Mouse (Mus musculus): ENCODE data around the gene Naa16.

Naa16 gene

DNA sequence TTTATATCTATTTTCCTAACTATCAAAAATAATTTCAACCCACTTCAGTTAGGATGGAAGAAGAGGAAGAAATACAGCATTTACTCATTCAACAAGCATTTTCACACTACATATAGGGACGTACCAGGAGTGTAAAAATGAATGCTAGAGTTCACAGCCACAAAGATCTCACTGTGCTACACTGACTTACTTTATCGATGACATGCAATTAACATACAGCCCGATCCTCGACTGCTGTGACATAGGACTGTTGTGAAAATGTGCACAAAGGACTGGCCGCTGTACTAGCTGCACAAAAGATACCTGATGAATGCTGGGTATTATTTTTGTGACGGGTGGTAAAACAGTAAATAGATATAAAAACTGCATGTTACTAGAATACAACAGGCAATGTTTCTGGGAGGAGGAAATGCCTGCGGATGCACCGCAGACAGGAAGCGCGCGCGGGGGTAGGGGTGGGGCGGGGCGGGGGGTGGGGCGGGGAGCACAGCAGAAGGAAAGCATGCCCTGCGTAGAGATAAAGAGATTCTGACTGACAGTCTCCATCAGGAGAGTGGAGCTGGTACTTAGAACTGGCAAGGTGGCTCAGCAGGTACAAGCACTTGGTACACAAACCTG lies 59.5 kb downstream of the Naa16 start:
- in situ Hi-C loops (cut with MseI, MboI) = no loop called here

DNA sequence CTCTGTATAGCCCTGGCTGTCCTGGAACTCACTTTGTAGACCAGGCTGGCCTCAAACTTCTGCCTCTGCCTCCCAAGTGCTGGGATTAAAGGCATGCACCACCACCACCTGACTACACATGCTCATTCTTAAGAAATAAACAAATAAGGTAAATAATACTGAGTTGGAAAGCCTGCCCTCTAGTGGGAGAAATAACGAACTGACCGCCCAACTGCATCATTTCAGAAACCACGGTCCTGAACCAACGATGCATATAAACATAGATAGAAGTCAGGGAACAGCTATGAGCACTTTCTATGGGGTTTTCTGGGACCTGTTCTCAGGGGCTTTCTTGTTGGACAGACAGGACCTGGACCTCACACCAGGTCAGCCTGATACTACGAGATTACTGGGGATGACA lies 63.5 kb downstream of the Naa16 start:
- in situ Hi-C loops (cut with MseI, MboI) = loop anchor here in 1 of 2 experiments (10.0 kb wide), 1 partner anchor 162 kb away; no protein-coding TSS in a partner anchor

DNA sequence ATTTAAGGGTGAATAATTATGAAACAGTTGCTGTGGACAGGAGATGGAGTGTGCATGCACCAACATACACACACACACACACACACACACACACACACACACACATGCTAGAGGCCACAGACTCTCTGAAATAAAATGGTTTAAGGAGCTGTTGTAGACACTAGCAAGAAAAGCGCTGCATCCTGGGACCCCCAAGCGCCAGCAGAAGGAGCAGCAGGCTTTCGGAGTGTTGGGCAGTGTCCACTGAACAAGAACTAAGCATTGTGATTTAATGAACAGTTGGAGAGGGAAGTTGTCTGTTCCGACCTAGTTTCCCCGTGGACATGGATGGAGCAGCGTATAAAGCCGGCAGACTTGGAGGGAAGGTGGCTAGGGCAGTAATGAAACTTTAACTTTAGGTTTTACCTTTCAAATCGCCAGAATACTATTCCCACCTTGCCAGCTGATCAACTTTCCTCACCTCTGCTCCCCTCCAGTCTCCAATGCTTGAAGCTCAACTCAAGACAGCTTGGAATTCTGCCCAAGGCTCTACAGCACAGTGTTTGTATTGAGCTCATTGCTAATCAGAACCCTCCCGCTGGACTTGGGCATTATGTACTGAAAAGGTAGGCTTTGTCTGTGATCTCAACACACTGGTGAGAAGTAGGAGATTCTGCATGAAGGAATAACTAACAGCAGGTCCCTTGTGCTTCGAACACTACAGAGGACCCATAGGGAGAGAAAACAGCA lies 66.3 kb downstream of the Naa16 start:
- in situ Hi-C loops (cut with MseI, MboI) = loop anchor here (5.0 to 25.0 kb wide), 5 partner anchors 157 to 662 kb away; no protein-coding TSS in a partner anchor

DNA sequence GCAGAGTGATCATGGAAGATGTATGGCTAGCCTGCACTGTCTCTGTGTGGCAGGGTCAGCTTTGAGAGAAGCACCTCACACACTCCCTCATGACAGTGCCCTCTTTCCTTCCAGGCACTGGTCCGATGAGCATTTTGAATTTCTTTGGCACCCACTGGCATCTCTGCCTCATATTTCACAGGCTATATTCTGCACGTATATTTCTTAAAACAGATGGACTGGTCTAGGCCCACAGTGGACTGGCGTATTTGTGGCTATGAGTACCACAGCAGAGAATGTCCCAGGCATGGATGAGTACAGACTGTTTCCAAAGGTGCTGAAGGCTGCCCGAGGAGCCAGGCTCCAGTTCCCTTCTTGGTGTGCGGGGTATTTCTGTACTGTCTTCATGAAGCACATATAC lies 68.7 kb downstream of the Naa16 start:
- in situ Hi-C loops (cut with MseI, MboI) = loop anchor here (5.0 to 25.0 kb wide), 5 partner anchors 155 to 660 kb away; no protein-coding TSS in a partner anchor

DNA sequence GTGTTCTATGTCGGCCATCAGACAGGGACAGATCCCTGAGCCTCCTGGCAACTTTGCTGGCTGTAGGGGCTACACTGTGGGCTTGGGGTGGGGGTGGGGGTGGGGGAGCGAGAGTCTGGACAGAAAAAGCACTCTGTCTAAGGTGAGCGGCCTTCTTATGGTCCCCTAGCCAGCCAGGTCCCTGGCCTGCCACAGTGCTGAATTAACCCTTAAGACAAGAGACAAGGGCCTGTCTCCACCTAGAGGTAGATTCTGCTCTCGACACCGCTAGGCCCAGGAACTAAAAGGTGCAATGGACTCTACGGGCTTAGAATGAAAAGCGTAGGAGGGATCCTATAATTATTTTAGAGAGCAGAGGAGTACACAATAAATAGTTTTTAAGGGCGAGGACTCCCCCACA lies 69.4 kb downstream of the Naa16 start:
- in situ Hi-C loops (cut with MseI, MboI) = loop anchor here (5.0 to 25.0 kb wide), 5 partner anchors 154 to 659 kb away; no protein-coding TSS in a partner anchor

DNA sequence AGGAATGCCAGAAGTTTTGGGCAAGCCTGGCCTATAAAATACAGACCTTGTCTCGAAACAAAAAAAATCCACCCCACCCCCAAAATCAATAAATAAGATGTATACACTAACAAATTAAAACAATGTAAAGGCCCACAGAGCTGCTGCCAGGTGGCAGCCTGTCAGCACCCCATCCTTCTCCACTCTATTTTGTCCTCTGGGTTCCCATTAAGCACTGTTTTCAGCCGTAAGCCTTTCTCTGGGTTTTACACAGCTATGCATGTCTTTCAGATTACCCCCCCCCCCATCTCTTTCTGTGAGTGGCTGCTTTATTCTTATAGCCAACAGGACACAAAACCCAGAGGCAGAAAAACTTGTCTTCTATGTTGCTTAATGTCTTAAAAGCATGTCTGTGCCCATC lies 73.0 kb downstream of the Naa16 start:
- in situ Hi-C loops (cut with MseI, MboI) = loop anchor here (25.0 kb wide), 1 partner anchor 655 kb away; no protein-coding TSS in a partner anchor

DNA sequence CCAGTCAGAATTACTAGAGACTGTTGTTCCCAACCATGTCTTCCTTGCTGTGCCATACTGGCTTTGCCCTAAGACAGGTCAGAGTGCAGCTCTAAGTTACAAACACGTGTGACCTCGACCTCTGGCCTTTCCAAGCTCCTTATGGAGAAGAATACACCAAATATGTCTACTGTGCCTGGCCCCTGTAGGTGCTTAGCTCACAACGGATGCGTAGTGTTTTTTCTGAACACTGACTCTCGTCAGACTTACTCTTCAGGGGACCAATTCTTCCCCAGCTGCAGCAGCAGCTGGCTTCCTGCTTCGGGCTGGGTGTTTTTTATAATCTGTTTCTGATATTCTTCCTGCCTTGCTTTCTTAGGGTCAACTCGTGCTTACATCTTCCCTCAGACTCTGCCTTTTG lies 74.7 kb downstream of the Naa16 start:
- in situ Hi-C loops (cut with MseI, MboI) = loop anchor here (25.0 kb wide), 1 partner anchor 654 kb away; no protein-coding TSS in a partner anchor

DNA sequence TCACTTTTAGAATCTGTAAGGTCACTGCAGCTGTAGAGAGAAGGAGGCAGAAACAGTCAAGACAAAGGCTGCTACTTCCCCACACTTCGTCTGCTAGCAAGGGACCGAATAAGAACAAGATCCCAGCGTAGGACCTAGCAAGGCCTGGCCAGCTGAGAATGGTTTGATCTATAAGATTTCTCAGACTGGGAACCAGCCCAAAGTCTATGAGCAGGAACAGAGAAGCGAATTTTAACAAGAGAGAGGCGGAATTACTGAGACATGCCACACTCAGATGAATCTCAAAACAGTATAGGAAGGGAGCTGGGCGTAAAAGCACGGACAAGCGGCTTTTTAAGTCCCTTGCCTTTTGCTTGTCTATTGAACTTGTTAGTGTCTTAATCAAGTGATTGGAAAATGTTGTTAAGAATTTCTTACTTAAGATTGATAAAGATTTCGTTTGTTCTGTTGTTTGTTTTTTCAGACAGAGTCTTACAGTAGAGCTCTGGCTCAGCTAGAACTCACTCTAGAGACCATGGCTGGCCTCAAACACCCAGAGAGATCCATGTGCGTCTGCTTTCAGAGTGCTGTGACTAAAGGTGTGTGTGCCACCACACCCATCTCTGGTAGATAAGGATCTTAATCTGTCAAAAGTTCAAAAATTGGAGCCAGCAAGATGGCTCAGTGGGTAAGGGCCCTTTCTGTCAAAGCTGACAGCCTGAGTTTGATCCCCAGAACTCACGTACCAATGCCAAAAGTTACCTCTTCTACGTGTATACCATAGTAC lies 76.2 kb downstream of the Naa16 start:
- in situ Hi-C loops (cut with MseI, MboI) = loop anchor here (25.0 kb wide), 1 partner anchor 652 kb away; no protein-coding TSS in a partner anchor

DNA sequence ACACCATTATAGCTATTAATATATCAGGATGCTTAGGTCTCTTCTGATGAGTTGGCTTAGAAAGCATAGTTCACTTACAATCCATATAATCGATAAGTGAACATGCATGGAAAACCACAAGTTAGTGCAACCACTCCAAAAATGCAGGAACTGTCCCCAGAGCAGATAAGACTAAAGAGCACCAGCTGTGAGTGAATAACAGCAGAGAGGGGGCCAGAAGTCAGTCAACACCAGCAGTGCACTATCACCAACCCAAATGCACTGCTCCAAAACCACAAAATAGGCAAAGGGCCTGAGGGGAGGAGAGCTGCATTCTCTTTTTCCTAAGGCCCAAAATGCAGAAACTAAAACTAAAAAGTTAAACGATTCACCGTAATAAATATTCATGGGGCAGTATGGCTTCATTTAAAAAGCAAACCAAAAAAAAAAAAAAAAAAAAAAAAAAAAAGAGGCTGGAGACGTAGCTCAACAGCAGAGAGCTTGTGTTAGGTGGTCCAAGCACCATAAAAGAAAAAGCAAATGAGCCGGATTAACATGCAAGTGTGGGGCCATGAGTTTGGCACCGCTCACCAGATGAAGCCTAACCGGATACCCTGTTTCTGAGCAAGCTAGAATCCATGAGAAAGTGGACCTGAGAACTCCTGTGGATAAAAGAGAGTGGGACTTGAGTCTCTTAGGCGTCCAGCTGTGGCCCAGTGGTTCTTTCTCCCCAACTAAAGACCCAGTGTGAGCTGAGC lies 77.0 kb downstream of the Naa16 start:
- in situ Hi-C loops (cut with MseI, MboI) = loop anchor here (25.0 kb wide), 1 partner anchor 651 kb away; no protein-coding TSS in a partner anchor

DNA sequence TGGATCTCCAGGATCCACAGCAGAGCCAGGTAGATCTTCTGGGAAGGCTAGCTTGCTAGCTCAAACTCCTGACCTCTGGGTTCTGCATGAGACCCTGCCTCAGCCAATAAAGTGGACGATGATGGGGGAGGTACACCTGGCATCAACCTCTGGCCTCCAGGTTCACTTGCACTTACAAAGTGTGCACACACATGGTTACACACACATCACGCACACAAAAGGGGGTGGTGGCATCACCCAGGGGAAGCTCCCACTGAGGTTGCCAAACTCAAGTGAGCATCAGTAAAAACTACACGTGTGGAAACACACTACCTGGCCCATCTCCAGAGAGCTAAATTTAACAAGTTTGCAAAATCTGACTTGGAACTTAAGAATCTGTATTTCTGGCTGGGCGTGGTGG lies 77.9 kb downstream of the Naa16 start:
- in situ Hi-C loops (cut with MseI, MboI) = loop anchor here (25.0 kb wide), 1 partner anchor 650 kb away; no protein-coding TSS in a partner anchor

DNA sequence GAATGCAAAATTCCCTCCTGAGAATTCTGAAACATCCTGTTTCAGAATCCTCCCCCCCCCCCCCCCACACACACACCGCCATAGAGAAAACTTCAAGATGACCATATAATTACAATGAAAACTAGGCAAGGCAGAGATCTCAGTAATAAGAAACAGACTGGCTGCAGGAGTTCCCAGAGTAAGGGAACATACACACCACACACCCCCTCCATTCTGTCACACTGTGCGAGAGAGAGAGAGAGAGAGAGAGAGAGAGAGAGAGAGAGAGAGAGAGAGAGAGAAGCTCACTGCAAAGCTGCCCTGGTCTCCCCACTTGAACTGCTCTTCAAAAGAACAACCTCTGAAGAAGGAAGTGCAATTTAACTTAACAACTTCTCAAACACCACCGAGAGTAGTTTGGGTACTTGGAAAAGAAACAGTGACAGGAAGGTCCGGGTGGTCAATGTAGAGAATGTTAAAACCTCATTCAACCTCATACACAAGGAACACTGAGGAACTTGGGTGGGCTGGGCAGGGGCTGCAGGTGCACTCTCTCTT lies 78.6 kb downstream of the Naa16 start:
- in situ Hi-C loops (cut with MseI, MboI) = loop anchor here (25.0 kb wide), 1 partner anchor 650 kb away; no protein-coding TSS in a partner anchor

DNA sequence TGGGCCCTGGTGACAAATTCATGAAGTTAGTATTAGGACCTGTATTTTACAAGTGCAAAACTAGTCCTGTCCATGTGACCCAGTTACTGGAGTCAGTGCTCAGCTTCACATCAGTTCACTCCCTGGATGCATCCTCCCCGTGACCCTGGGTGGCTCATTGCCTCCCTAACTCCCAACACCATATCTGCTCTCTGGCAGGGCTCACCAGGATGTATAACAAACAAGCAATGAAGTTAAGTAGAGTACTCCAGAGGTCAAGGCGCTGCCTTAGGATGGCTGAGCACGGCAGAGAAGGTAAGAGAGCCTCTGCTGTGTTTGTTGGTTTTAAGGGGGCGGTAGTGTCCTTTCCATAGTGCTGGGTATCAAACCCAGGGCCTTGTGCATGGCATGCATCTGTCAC lies 81.5 kb downstream of the Naa16 start:
- in situ Hi-C loops (cut with MseI, MboI) = loop anchor here (25.0 kb wide), 1 partner anchor 647 kb away; no protein-coding TSS in a partner anchor

DNA sequence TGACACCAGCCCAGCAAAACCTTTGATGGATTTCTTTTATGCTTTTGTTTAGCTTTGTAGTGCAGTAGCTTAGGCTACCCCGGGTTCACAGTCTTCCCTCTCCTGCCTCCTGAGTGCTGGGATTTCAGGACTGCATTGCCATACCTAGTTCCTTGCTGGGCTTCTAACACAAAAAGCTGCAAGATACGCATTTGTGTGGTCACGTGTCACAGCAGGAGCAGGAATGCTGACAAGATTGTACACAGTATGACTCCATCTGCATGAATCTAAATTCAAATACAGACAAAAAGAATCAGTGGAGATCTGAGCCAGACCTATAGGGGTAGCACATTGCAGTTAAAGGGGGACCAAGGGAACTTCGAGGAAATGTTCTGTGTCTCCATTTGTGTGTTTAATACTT lies 82.2 kb downstream of the Naa16 start:
- in situ Hi-C loops (cut with MseI, MboI) = loop anchor here (25.0 kb wide), 1 partner anchor 646 kb away; no protein-coding TSS in a partner anchor

DNA sequence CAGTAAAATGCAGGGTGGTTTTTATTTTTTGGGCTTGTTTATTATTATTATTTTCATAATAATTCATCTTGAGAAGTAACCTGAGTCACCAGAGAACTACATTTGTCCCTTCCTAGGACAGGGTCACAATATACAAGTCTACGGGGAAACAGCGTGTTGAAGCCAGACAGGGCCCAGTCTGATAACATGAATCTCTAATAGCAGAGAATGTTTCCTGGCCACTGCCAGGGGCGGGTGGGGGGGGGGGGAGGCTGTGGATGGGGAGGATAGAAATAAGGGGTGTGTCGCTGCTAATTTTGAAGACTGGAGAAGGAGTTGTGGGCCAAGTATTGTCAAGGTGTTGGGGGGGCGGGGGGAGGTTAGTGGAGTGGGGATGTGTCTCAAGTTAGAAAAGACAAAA lies 82.7 kb downstream of the Naa16 start:
- in situ Hi-C loops (cut with MseI, MboI) = loop anchor here (25.0 kb wide), 1 partner anchor 646 kb away; no protein-coding TSS in a partner anchor

DNA sequence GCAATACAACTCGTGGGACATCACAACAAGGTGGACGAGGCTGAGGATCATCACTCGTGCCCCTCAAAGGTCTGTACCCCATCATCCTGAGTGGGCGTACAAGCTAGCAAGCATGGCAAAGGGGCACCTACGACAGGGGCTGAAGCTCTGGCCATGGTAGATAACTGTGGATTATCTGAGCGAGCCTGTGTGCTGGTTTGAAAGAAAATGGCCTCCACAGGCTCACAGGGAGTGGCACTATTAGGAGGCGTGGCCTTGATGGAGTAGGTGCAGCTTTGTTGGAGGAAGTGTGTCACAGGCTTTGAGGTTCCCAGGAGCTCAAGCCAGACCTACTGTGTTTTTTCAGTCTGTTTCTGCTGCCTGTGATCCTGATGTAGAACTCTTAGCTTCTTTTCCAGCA lies 83.4 kb downstream of the Naa16 start:
- in situ Hi-C loops (cut with MseI, MboI) = loop anchor here (25.0 kb wide), 1 partner anchor 645 kb away; no protein-coding TSS in a partner anchor

DNA sequence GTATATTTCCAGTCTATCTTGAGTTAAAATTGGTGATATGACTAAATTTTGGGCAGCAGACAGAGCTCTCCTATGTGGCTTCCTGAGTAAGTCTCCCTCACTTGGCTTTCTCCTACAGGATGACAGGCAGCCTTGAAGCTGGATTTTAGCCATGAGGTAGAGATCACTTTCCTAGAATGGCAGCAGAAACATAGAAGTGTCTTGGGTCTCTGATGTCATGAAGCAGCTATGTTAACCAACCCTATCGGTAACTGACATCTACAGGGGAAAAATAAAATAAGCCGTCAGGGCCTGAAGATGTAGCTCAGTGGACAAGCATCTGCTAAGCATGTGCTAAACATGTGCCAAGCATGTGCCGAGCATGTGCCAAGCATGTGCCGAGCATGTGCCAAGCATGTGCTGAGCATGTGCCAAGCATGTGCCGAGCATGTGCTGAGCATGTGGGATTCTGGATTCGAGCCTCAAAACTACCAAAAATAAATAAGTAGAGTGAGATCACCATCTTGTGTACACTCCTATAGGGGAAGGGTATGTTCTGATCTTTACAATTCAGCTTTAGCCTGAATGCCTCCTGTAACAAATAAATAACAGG lies 85.6 kb downstream of the Naa16 start:
- in situ Hi-C loops (cut with MseI, MboI) = loop anchor here (25.0 kb wide), 1 partner anchor 643 kb away; no protein-coding TSS in a partner anchor

DNA sequence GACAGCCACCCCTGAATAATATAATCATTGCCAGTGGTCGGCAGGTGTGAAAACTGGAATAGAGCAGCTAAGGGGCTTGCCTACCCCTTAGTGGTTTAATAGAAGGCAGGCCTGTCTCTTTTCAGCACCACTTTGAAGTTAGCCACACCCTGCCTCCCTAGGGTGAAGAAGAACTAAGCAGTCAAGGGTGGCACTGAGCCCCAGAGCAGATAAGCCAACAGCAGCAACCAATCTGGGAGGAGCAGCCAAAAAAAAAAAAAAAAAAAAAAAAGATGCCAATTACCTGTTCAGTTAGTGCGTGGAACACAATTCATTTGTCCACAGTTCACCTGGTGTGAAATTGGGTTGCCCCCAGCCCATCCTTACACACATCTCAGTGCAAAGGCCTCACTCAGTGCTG lies 87.4 kb downstream of the Naa16 start:
- in situ Hi-C loops (cut with MseI, MboI) = loop anchor here (25.0 kb wide), 1 partner anchor 641 kb away; no protein-coding TSS in a partner anchor

DNA sequence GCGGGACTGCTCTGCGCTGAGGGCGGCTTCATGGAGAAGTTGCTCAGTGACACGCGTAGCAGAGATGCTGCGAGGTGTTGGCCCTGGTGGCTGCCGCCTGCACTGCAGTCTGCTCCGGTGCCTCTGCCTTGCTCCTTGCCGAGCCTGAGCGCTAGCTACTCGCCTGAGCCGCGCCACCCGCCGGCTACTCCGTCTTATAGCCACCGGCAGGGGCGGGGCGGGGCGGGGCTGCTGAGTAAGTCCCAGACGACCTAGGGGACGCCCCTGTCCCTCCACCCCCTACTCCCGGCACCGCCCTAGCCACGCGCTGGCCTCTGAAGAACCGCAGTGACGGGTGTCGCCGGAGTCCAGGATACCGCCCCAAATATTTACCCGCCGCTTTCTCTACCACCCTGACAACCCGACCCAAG lies 89.1 kb downstream of the Naa16 start, which contains the start of gene Rgcc:
TSS of gene Rgcc (minus strand) at position 180 of the 410 bp plus-strand sequence.
- in situ Hi-C loops (cut with MseI, MboI) = loop anchor here (25.0 kb wide), 1 partner anchor 639 kb away; no protein-coding TSS in a partner anchor

DNA sequence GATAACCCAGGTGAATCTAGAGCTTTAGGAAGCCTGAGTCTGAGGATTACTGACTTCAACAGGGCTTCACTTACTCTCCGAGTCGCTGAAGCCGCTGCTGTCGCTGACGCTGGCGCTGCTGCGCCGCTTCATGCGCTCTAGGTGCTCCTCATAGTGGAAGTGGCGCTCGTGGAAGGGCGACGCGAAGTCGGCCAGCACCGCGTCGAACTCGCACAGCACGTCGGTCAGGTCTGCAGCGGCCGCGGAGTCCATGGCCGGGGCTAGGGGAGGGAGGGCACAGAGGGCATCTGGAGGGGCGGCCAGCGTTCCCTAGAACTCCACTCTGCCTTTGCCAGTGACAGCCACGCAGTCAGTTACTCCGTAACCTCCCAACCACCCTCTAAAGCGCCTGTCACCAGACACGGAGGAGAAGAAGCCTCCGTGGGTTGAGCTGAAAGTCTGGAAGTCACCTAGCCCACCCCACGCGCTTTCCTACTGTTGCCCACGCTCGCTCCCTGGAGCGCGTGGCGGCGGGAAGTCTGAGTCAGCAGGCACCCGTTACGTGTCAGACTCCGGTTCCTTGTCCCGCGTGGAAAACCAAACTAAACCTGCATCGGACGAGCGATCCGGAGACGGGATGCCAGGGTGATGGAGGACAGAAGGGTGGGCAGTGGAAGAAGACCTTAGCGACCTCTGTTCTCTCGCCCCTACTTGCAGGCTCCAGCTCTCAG lies 89.8 kb downstream of the Naa16 start:
- in situ Hi-C loops (cut with MseI, MboI) = loop anchor here (25.0 kb wide), 1 partner anchor 638 kb away; no protein-coding TSS in a partner anchor
